Mouse (Mus musculus): Measurements from ENCODE around the gene Olfr741. TPM values are rescaled to one million over a fixed set of nuclear protein-coding genes. Genes with fewer than 3 reads are reported as not detected.

Olfr741 gene
- total RNA-seq (2015; ENCODE audit: low replicate concordance) (not detected in 2 replicates), total RNA-seq (2017; ENCODE audit: low replicate concordance) (not detected in 2 replicates)

DNA sequence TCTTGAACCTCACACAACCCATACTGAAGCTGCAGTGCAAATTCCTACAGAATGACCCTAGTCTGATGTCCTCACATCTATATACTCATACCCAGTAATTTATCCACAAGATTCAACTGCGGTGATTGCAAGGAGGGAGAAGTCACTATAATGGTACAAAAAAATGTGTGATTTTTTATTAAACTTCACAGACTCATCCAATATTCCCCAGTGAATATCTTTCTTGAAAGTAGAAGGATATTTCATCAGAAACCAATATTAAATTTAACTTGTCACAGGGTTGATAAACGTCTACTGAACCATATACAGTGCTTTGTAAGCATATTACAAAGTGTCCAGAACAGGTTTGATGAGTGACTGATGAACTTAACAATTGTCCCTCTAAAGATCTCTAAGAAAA, at the start of gene Olfr741:
Gene Olfr741, plus strand, starts transcription at position 301 of the 400 bp plus-strand sequence.
- ATAC-seq (replicated peaks; ENCODE audit: low FRiP score, poor library complexity, severe bottlenecking) = no peak

- no peak for ATAC-seq (replicated peaks; ENCODE audit: low FRiP score, poor library complexity, severe bottlenecking)
Observed at GRCm38 (mm10) chr14:50445245-50445644, 27.3 kb upstream of the Olfr741 start, which contains the start of gene Olfr740. Olfr740 (plus strand) TSS chr14:50445545.

DNA sequence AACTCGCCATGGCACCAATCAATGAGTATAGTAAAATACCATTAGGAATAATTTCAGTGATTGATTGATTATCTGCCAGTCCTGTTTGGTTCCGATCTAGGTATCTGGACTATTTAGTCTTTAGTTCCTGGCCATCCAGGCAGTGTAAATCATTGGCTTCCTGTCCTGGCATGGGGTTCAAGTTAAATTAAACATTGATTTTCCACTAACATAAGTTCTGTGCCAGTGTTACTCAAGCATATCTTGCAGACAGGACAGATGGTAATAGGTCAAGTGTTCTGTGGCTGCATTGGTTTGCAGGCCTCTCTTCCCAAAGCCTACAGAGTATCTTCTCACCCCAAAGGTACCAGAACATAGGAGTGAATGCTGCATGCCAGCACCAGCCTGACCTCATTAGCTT, 5.9 kb downstream of the Olfr741 start:
- no peak for ATAC-seq (replicated peaks; ENCODE audit: low FRiP score, poor library complexity, severe bottlenecking)

- ATAC-seq (replicated peaks; ENCODE audit: low FRiP score, poor library complexity, severe bottlenecking) = no peak
Observed at GRCm38 (mm10) chr14:50503300-50503699, 30.8 kb downstream of the Olfr741 start, which contains the start of gene Olfr742. Olfr742 (plus strand) TSS chr14:50503600.

- no peak for ATAC-seq (replicated peaks; ENCODE audit: low FRiP score, poor library complexity, severe bottlenecking)
Observed at GRCm38 (mm10) chr14:50521539-50521938, 49.0 kb downstream of the Olfr741 start, which contains the start of gene Olfr743. Olfr743 (plus strand) TSS chr14:50521839.

Other genes with a start within 250 kb of the Olfr741 start
- not detected in 2 replicates for gene Olfr731, start 230.9 kb upstream of the Olfr741 start, total RNA-seq (2015; ENCODE audit: low replicate concordance)
- gene Olfr731, start 230.9 kb upstream of the Olfr741 start, total RNA-seq (2017; ENCODE audit: low replicate concordance) = not detected in 2 replicates
- not detected in 2 replicates for gene Olfr732, start 188.5 kb upstream of the Olfr741 start, total RNA-seq (2015; ENCODE audit: low replicate concordance)
- not detected in 2 replicates for gene Olfr732, start 188.5 kb upstream of the Olfr741 start, total RNA-seq (2017; ENCODE audit: low replicate concordance)
- gene Olfr733, start 171.2 kb upstream of the Olfr741 start, total RNA-seq (2015; ENCODE audit: low replicate concordance) = not detected in 2 replicates
- gene Olfr733, start 171.2 kb upstream of the Olfr741 start, total RNA-seq (2017; ENCODE audit: low replicate concordance) = 0.26 TPM in 1 of 2 replicates, not detected in the other
- not detected in 2 replicates for gene Olfr734, start 146.0 kb upstream of the Olfr741 start, total RNA-seq (2015; ENCODE audit: low replicate concordance)
- not detected in 2 replicates for gene Olfr734, start 146.0 kb upstream of the Olfr741 start, total RNA-seq (2017; ENCODE audit: low replicate concordance)
- not detected in 2 replicates for gene Olfr735, start 123.9 kb upstream of the Olfr741 start, total RNA-seq (2015; ENCODE audit: low replicate concordance)
- gene Olfr735, start 123.9 kb upstream of the Olfr741 start, total RNA-seq (2017; ENCODE audit: low replicate concordance) = not detected in 2 replicates
- gene Tlr11, start 114.8 kb upstream of the Olfr741 start, total RNA-seq (2015; ENCODE audit: low replicate concordance) = not detected in 2 replicates
- not detected in 2 replicates for gene Tlr11, start 114.8 kb upstream of the Olfr741 start, total RNA-seq (2017; ENCODE audit: low replicate concordance)
- gene Olfr736, start 91.6 kb upstream of the Olfr741 start, total RNA-seq (2015; ENCODE audit: low replicate concordance) = not detected in 2 replicates
- gene Olfr736, start 91.6 kb upstream of the Olfr741 start, total RNA-seq (2017; ENCODE audit: low replicate concordance) = not detected in 2 replicates
- not detected in 2 replicates for gene Olfr738, start 65.2 kb upstream of the Olfr741 start, total RNA-seq (2015; ENCODE audit: low replicate concordance)
- not detected in 2 replicates for gene Olfr738, start 65.2 kb upstream of the Olfr741 start, total RNA-seq (2017; ENCODE audit: low replicate concordance)
- gene Olfr739, start 54.1 kb upstream of the Olfr741 start, total RNA-seq (2015; ENCODE audit: low replicate concordance) = not detected in 2 replicates
- not detected in 2 replicates for gene Olfr739, start 54.1 kb upstream of the Olfr741 start, total RNA-seq (2017; ENCODE audit: low replicate concordance)
- gene Olfr740, start 27.2 kb upstream of the Olfr741 start, total RNA-seq (2015; ENCODE audit: low replicate concordance) = not detected in 2 replicates
- not detected in 2 replicates for gene Olfr740, start 27.2 kb upstream of the Olfr741 start, total RNA-seq (2017; ENCODE audit: low replicate concordance)
- gene Olfr742, start 30.9 kb downstream of the Olfr741 start, total RNA-seq (2015; ENCODE audit: low replicate concordance) = not detected in 2 replicates
- not detected in 2 replicates for gene Olfr742, start 30.9 kb downstream of the Olfr741 start, total RNA-seq (2017; ENCODE audit: low replicate concordance)
- gene Olfr743, start 49.1 kb downstream of the Olfr741 start, total RNA-seq (2015; ENCODE audit: low replicate concordance) = not detected in 2 replicates
- not detected in 2 replicates for gene Olfr743, start 49.1 kb downstream of the Olfr741 start, total RNA-seq (2017; ENCODE audit: low replicate concordance)
- gene Olfr744, start 142.1 kb downstream of the Olfr741 start, total RNA-seq (2015; ENCODE audit: low replicate concordance) = not detected in 2 replicates
- gene Olfr744, start 142.1 kb downstream of the Olfr741 start, total RNA-seq (2017; ENCODE audit: low replicate concordance) = not detected in 2 replicates
- gene Olfr745, start 166.7 kb downstream of the Olfr741 start, total RNA-seq (2015; ENCODE audit: low replicate concordance) = not detected in 2 replicates
- not detected in 2 replicates for gene Olfr745, start 166.7 kb downstream of the Olfr741 start, total RNA-seq (2017; ENCODE audit: low replicate concordance)
- not detected in 2 replicates for gene Olfr746, start 174.3 kb downstream of the Olfr741 start, total RNA-seq (2015; ENCODE audit: low replicate concordance)
- not detected in 2 replicates for gene Olfr746, start 174.3 kb downstream of the Olfr741 start, total RNA-seq (2017; ENCODE audit: low replicate concordance)
- gene Olfr747, start 220.5 kb downstream of the Olfr741 start, total RNA-seq (2015; ENCODE audit: low replicate concordance) = not detected in 2 replicates
- gene Olfr747, start 220.5 kb downstream of the Olfr741 start, total RNA-seq (2017; ENCODE audit: low replicate concordance) = not detected in 2 replicates
- gene Olfr748, start 234.6 kb downstream of the Olfr741 start, total RNA-seq (2015; ENCODE audit: low replicate concordance) = not detected in 2 replicates
- gene Olfr748, start 234.6 kb downstream of the Olfr741 start, total RNA-seq (2017; ENCODE audit: low replicate concordance) = not detected in 2 replicates

Data from erythroid progenitor cell, adult 5-6 weeks (primary cell).